Mouse (Mus musculus): ENCODE measurements around the gene Fcgr3. TPM values are rescaled to one million over a fixed set of nuclear protein-coding genes. Genes with fewer than 3 reads are reported as not detected.
"Not testable (repeated sequence)": the region's sequence is repeated elsewhere in the genome, so short reads cannot be mapped to it uniquely, and the experiment has no call there.

The Fcgr3 gene
- polyA plus RNA-seq, 1 experiment from 2014 or later = 8.3 TPM

DNA sequence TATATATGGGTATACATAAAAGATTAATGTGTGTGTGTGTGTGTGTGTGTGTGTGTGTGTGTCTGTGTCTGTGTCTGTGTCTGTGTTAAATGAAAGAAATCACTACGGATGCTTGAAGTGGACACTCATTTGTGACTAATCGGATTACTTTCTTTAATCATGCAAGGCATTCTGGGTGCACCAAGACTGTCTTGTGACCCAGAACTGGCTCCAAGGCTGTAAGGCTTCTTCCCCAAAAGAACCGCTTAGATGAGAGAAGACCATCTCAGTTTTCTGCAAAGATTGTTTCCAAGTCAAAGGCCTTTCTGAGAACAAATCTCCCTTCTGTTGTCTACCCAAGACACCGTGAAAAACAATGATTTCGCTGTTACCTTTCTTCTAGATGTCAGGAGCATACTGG lies 12.5 kb upstream of the Fcgr3 start:
- not testable (repeated sequence) for DNase-seq (ENCODE audit: low spot score); ATAC-seq; H3K4me3 ChIP-seq (ENCODE audit: low read depth, low read length); H3K27ac ChIP-seq (ENCODE audit: low read depth, low read length); H3K9ac ChIP-seq (ENCODE audit: low read length); H3K36me3 ChIP-seq (ENCODE audit: control insufficient read depth, insufficient read depth, low read length); H3K4me1 ChIP-seq (ENCODE audit: control insufficient read depth, insufficient read depth, low read length); H3K9me3 ChIP-seq (replicated peaks; ENCODE audit: control insufficient read depth, low read length); H3K4me2 ChIP-seq (ENCODE audit: low read length)
- H3K27me3 ChIP-seq (replicated peaks; ENCODE audit: control insufficient read depth, insufficient read depth, low read length) = peaks cover 15% of the 10 kb centered on the region
- 38% methylated on average over 5 of the region's 5 CpGs for WGBS

DNA sequence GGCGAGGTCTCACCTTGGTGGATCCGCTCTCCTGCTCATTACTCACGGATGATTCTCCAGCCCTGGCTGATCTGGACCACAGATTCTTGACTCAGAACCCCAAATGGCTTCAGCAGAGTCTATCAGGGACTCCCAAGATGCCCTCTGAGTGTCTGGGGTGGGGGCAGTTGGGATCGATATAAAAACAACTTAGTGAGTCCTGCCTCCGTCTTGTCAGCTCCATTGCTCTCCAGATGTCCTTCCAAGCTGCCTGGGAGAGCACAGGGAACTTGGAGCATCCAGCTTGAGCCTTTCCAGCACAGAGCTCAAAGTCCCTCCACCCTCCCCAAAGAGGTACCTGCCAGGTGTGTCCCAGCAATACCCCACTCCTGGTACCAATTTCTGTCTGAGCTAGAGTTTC lies 11.4 kb upstream of the Fcgr3 start:
- 63% methylated on average over 3 of the region's 5 CpGs for WGBS
- H3K9ac ChIP-seq (ENCODE audit: low read length); H3K4me2 ChIP-seq (ENCODE audit: low read length); ATAC-seq; H3K27ac ChIP-seq (ENCODE audit: low read depth, low read length); H3K9me3 ChIP-seq (replicated peaks; ENCODE audit: control insufficient read depth, low read length); DNase-seq (ENCODE audit: low spot score); H3K4me1 ChIP-seq (ENCODE audit: control insufficient read depth, insufficient read depth, low read length); H3K4me3 ChIP-seq (ENCODE audit: low read depth, low read length); H3K36me3 ChIP-seq (ENCODE audit: control insufficient read depth, insufficient read depth, low read length): not testable (repeated sequence)
- H3K27me3 ChIP-seq (replicated peaks; ENCODE audit: control insufficient read depth, insufficient read depth, low read length) = peaks cover 15% of the 10 kb centered on the region

DNA sequence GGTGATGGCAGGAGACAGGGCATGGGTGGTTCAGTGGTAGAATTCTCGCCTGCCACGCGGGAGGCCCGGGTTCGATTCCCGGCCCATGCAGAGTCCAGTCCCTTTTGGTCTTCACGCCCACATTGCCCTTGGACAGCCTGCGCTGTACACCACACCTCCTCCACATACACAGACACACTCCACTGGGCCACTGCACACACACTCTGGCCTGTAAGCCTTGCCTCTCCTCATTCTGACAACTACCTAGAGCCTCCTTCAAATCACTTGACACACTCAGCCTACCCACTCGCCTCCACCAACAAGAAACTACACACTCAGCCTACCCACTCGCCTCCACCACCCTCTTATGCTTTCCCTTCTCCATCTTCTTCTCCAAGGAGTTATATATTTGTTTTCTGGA lies 9.5 kb upstream of the Fcgr3 start:
- H3K9me3 ChIP-seq (replicated peaks; ENCODE audit: control insufficient read depth, low read length); H3K4me1 ChIP-seq (ENCODE audit: control insufficient read depth, insufficient read depth, low read length); H3K36me3 ChIP-seq (ENCODE audit: control insufficient read depth, insufficient read depth, low read length); H3K27ac ChIP-seq (ENCODE audit: low read depth, low read length); H3K9ac ChIP-seq (ENCODE audit: low read length); H3K4me2 ChIP-seq (ENCODE audit: low read length); H3K4me3 ChIP-seq (ENCODE audit: low read depth, low read length): not testable (repeated sequence)
- peaks cover 25% of the 10 kb centered on the region for H3K27me3 ChIP-seq (replicated peaks; ENCODE audit: control insufficient read depth, insufficient read depth, low read length)
- 20% methylated on average over 4 of the region's 10 CpGs for WGBS
- ATAC-seq (peak; percentile 2; the same call in 1 of the 2 replicates), DNase-seq (ENCODE audit: low spot score) (peak; percentile 24)

DNA sequence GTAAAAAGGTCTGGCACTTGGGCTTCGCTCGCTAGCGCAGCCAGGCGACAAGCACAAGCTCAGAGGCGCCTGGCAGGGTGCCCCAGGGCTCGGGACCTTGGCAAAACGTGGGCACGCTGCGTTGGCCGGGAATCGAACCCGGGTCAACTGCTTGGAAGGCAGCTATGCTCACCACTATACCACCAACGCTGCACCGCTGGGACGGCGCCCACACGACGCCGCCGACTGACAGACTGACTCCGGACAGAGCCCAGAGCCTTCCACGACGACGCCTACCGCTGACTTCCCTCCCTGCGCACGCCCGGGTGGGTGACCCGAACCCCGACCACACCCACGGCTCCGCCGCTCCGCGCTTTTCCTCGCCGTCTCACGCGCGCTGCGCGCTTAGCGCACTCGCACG lies 7.5 kb upstream of the Fcgr3 start:
- H3K36me3 ChIP-seq (ENCODE audit: control insufficient read depth, insufficient read depth, low read length); H3K4me2 ChIP-seq (ENCODE audit: low read length); H3K4me3 ChIP-seq (ENCODE audit: low read depth, low read length); H3K9me3 ChIP-seq (replicated peaks; ENCODE audit: control insufficient read depth, low read length); H3K4me1 ChIP-seq (ENCODE audit: control insufficient read depth, insufficient read depth, low read length); H3K27ac ChIP-seq (ENCODE audit: low read depth, low read length); H3K9ac ChIP-seq (ENCODE audit: low read length); DNase-seq (ENCODE audit: low spot score): not testable (repeated sequence)
- WGBS = no CpG with 5 or more reads among the region's 45 CpGs
- peaks cover 23% of the 10 kb centered on the region for H3K27me3 ChIP-seq (replicated peaks; ENCODE audit: control insufficient read depth, insufficient read depth, low read length)
- peak; percentile 51 for ATAC-seq

DNA sequence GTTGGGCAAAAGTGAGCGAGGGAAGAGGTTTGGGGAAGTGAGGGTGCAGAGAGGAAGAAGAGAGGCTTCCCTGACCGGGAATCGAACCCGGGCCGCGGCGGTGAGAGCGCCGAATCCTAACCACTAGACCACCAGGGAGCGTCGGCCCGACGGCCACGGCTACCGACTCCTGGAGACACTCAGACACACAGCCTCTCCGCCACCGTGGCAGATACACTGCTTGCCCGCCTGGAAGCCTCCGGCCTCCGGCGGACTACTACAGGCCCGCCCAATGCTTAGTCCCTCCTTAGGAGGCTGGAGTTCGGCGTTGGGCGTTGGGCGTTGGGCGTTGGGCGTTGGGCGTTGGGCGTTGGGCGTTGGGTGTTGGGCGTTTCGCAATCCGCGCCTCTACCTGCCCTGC lies 7.0 kb upstream of the Fcgr3 start:
- WGBS = no CpG with 5 or more reads among the region's 35 CpGs
- H3K9me3 ChIP-seq (replicated peaks; ENCODE audit: control insufficient read depth, low read length); H3K4me1 ChIP-seq (ENCODE audit: control insufficient read depth, insufficient read depth, low read length); H3K4me3 ChIP-seq (ENCODE audit: low read depth, low read length); H3K27ac ChIP-seq (ENCODE audit: low read depth, low read length); H3K4me2 ChIP-seq (ENCODE audit: low read length); DNase-seq (ENCODE audit: low spot score); H3K9ac ChIP-seq (ENCODE audit: low read length); H3K36me3 ChIP-seq (ENCODE audit: control insufficient read depth, insufficient read depth, low read length): not testable (repeated sequence)
- peak; percentile 55 for ATAC-seq
- peaks cover 21% of the 10 kb centered on the region for H3K27me3 ChIP-seq (replicated peaks; ENCODE audit: control insufficient read depth, insufficient read depth, low read length)

DNA sequence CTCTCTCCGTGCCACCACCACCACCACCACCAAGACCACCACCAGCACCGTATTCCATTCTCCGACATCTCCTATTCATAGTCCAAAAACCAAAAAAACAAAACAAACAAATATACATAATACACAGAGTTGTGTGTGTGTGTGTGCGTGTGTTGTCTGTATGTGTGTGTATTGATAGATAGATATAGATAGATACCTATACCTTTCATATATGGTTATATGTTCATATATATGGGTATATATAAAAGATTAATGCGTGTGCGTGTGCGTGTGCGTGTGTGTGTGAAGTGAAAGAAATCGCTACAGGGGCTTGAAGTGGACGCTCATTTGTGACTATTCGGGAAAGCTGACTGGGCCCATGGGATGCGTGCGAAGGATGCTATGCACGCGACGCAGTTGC lies 6.1 kb upstream of the Fcgr3 start:
- H3K36me3 ChIP-seq (ENCODE audit: control insufficient read depth, insufficient read depth, low read length); H3K9me3 ChIP-seq (replicated peaks; ENCODE audit: control insufficient read depth, low read length); H3K9ac ChIP-seq (ENCODE audit: low read length); DNase-seq (ENCODE audit: low spot score); H3K27ac ChIP-seq (ENCODE audit: low read depth, low read length); H3K4me1 ChIP-seq (ENCODE audit: control insufficient read depth, insufficient read depth, low read length); ATAC-seq; H3K4me2 ChIP-seq (ENCODE audit: low read length): not testable (repeated sequence)
- peaks cover 21% of the 10 kb centered on the region for H3K27me3 ChIP-seq (replicated peaks; ENCODE audit: control insufficient read depth, insufficient read depth, low read length)
- 0 out of 2 replicates have a peak overlapping the region, but pooled peaks have one; percentile 4 for H3K4me3 ChIP-seq (ENCODE audit: low read depth, low read length)
- 26% methylated on average over 11 of the region's 16 CpGs for WGBS

DNA sequence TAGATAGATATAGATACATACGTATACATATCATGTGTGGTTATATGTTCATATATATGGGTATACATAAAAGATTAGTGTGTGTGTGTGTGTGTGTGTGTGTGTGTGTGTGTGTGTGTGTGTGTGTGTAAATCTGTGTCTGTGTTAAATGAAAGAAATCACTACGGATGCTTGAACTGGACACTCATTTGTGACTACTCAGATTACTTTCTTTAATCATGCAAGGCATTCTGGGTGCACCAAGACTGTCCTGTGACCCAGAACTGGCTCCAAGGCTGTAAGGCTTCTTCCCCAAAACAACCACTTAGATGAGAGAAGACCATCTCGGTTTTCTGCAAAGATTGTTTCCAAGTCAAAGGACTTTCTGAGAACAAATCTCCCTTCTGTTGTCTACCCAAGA lies 4.8 kb upstream of the Fcgr3 start:
- not testable (repeated sequence) for H3K27ac ChIP-seq (ENCODE audit: low read depth, low read length); H3K4me1 ChIP-seq (ENCODE audit: control insufficient read depth, insufficient read depth, low read length); H3K4me3 ChIP-seq (ENCODE audit: low read depth, low read length); H3K4me2 ChIP-seq (ENCODE audit: low read length); ATAC-seq; H3K36me3 ChIP-seq (ENCODE audit: control insufficient read depth, insufficient read depth, low read length); H3K9me3 ChIP-seq (replicated peaks; ENCODE audit: control insufficient read depth, low read length); H3K9ac ChIP-seq (ENCODE audit: low read length)
- H3K27me3 ChIP-seq (replicated peaks; ENCODE audit: control insufficient read depth, insufficient read depth, low read length) = peaks cover 28% of the 10 kb centered on the region
- peak; percentile 28 for DNase-seq (ENCODE audit: low spot score)
- 67% methylated on average over 3 of the region's 3 CpGs for WGBS

DNA sequence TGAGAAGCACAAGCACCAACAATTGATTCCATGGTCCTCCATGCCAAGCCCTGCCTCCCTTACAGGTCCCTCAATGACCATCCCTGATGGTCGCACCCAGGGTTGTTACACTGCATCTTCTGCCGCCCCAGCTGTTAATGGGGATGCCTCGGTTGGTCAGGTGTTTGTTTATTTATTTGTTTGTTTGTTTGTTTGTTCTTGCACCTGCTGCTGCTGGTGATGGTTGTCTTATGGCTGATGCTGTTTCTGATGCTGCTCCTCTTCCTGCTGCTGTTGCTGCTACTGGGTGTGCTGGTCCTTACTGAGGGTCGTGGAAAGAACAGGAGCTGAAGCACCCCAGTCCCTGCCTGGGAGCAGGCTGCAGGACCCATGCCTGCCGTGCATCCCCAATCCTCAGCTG lies 3.2 kb upstream of the Fcgr3 start:
- H3K9ac ChIP-seq (ENCODE audit: low read length) = not testable (repeated sequence)

DNA sequence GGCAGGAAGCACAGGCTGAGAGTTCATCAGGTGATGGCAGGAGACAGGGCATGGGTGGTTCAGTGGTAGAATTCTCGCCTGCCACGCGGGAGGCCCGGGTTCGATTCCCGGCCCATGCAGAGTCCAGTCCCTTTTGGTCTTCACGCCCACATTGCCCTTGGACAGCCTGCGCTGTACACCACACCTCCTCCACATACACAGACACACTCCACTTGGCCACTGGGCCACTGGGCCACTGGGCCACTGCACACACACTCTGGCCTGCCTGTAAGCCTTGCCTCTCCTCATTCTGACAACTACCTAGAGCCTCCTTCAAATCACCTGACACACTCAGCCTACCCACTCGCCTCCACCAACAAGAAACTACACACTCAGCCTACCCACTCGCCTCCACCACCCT lies 1.8 kb upstream of the Fcgr3 start:
- H3K36me3 ChIP-seq (ENCODE audit: control insufficient read depth, insufficient read depth, low read length); H3K4me3 ChIP-seq (ENCODE audit: low read depth, low read length); DNase-seq (ENCODE audit: low spot score); H3K4me2 ChIP-seq (ENCODE audit: low read length); H3K9ac ChIP-seq (ENCODE audit: low read length); H3K27ac ChIP-seq (ENCODE audit: low read depth, low read length); H3K9me3 ChIP-seq (replicated peaks; ENCODE audit: control insufficient read depth, low read length); H3K4me1 ChIP-seq (ENCODE audit: control insufficient read depth, insufficient read depth, low read length): not testable (repeated sequence)
- 21% methylated on average over 2 of the region's 10 CpGs for WGBS
- peaks cover 29% of the 10 kb centered on the region for H3K27me3 ChIP-seq (replicated peaks; ENCODE audit: control insufficient read depth, insufficient read depth, low read length)
- ATAC-seq = peak; percentile 3; the same call in 1 of the 2 replicates

More for the DNA sequence above, 3.2 kb upstream of the Fcgr3 start:
- not testable (repeated sequence) for H3K27ac ChIP-seq (ENCODE audit: low read depth, low read length); ATAC-seq; H3K4me2 ChIP-seq (ENCODE audit: low read length); H3K4me1 ChIP-seq (ENCODE audit: control insufficient read depth, insufficient read depth, low read length); H3K36me3 ChIP-seq (ENCODE audit: control insufficient read depth, insufficient read depth, low read length); DNase-seq (ENCODE audit: low spot score); H3K9me3 ChIP-seq (replicated peaks; ENCODE audit: control insufficient read depth, low read length); H3K4me3 ChIP-seq (ENCODE audit: low read depth, low read length)
- H3K27me3 ChIP-seq (replicated peaks; ENCODE audit: control insufficient read depth, insufficient read depth, low read length) = peaks cover 29% of the 10 kb centered on the region
- WGBS = 61% methylated on average over 5 of the region's 5 CpGs

Measured in forebrain, embryonic 14.5 days (tissue).